24 mouse cellular contexts compared by ENCODE assay signal in genomic region chr1:39185833-39186232, GRCm38 (mm10). TPM values are rescaled to one million over a fixed set of nuclear protein-coding genes. Genes with fewer than 3 reads are reported as not detected.
DNase-seq lines count a peak whose midpoint lies in the region; ATAC-seq lines count a peak whose summit lies in the region.
"Had no signal": no experiment of that assay in that cellular context is flagged by ENCODE, and none has a peak within 500 bp of the region (broad histone marks: within the 10 kb centered on the region; RNA-seq: fewer than 3 reads in every experiment).

No protein-coding gene starts in this region.

- 64% methylated on average over 5 of the region's 5 CpGs for WGBS in embryonic facial prominence, embryonic 13.5 days
- WGBS in embryonic facial prominence, embryonic 10.5 days, result 84% methylated on average over 5 of the region's 5 CpGs
- WGBS in heart, embryonic 14.5 days, result 38% methylated on average over 5 of the region's 5 CpGs
- WGBS in stomach, embryonic 16.5 days, result 63% methylated on average over 5 of the region's 5 CpGs

- H3K4me3 ChIP-seq in embryonic facial prominence, embryonic 13.5 days, result no peak overlapping the region
- no peak overlapping the region for H3K4me3 ChIP-seq in embryonic facial prominence, embryonic 10.5 days
- H3K4me3 ChIP-seq in heart, embryonic 14.5 days (ENCODE audit: control insufficient read depth in 1 of 2, insufficient read depth in 1 of 2, low read depth in 1 of 2, low read length in 2 of 2), result no peak overlapping the region
- H3K4me3 ChIP-seq in stomach, embryonic 16.5 days (replicated peaks; ENCODE audit: low read length), result no peak overlapping the region
- H3K4me3 ChIP-seq: embryonic facial prominence, embryonic 12.5 days; heart, embryonic 10.5 days; hindbrain, embryonic 13.5 days; limb, embryonic 15.5 days; liver, embryonic 15.5 days; midbrain, embryonic 10.5 days; neural tube, embryonic 13.5 days had no signal

- H3K36me3 ChIP-seq in embryonic facial prominence, embryonic 13.5 days, result no peaks in the 10 kb centered on the region
- no peaks in the 10 kb centered on the region for H3K36me3 ChIP-seq in embryonic facial prominence, embryonic 10.5 days (replicated peaks)
- H3K36me3 ChIP-seq in heart, embryonic 14.5 days (ENCODE audit: control insufficient read depth, insufficient read depth, low read length), result no peaks in the 10 kb centered on the region
- H3K36me3 ChIP-seq in stomach, embryonic 16.5 days (ENCODE audit: control insufficient read depth, insufficient read depth, low read length), result no peaks in the 10 kb centered on the region
- H3K36me3 ChIP-seq: embryonic facial prominence, embryonic 12.5 days; heart, embryonic 10.5 days; hindbrain, embryonic 13.5 days; limb, embryonic 15.5 days; liver, embryonic 15.5 days; midbrain, embryonic 10.5 days; neural tube, embryonic 13.5 days had no signal

- ATAC-seq in embryonic facial prominence, embryonic 13.5 days (ENCODE audit: insufficient number of reproducible peaks, insufficient read depth, low FRiP score, low TSS enrichment, low read depth), result no peak
- no peak for ATAC-seq in heart, embryonic 14.5 days (ENCODE audit: insufficient number of reproducible peaks, insufficient read depth, low FRiP score, low read depth)
- ATAC-seq in stomach, embryonic 16.5 days (ENCODE audit: insufficient read depth, low FRiP score), result no peak
- ATAC-seq: inflammation-experienced regulatory T-cells, adult 6 months had no signal

- H3K27me3 ChIP-seq in embryonic facial prominence, embryonic 13.5 days, result peaks cover 6% of the 10 kb centered on the region
- H3K27me3 ChIP-seq in embryonic facial prominence, embryonic 10.5 days (replicated peaks; ENCODE audit: low read depth, poor library complexity, severe bottlenecking), result peaks cover 9% of the 10 kb centered on the region
- H3K27me3 ChIP-seq in heart, embryonic 14.5 days (ENCODE audit: control insufficient read depth, insufficient read depth, low read length), result peaks cover 2% of the 10 kb centered on the region; the same call in 1 of the 2 replicates
- no peaks in the 10 kb centered on the region for H3K27me3 ChIP-seq in stomach, embryonic 16.5 days (ENCODE audit: control insufficient read depth, insufficient read depth, low read length)
- H3K27me3 ChIP-seq: CH12.LX; embryonic facial prominence, embryonic 12.5 days; liver, embryonic 15.5 days had no signal

- no peak for DNase-seq in embryonic facial prominence, embryonic 10.5 days (ENCODE audit: low spot score)
- no peak for DNase-seq in heart, postnatal 10 days
- peak; percentile 30 for DNase-seq in thymus, postnatal 0 days (ENCODE audit: low spot score)
- DNase-seq in thymus, postnatal 36 days, result no peak
- no peak for DNase-seq in spleen, postnatal 36 days (ENCODE audit: low spot score in 2 of 2)
- DNase-seq: adrenal gland, postnatal 36 days; cerebellum, adult 8-10 months; gastrocnemius, postnatal 14 days; kidney, adult 2 months; kidney, postnatal 10 days had no signal

- H3K9ac ChIP-seq in embryonic facial prominence, embryonic 13.5 days, result no peak overlapping the region
- H3K9ac ChIP-seq in heart, embryonic 14.5 days (ENCODE audit: low read length), result no peak overlapping the region
- H3K9ac ChIP-seq in stomach, embryonic 16.5 days (ENCODE audit: low read length), result no peak overlapping the region
- H3K9ac ChIP-seq: embryonic facial prominence, embryonic 12.5 days; hindbrain, embryonic 13.5 days; limb, embryonic 15.5 days; liver, embryonic 15.5 days; neural tube, embryonic 13.5 days had no signal

- H3K4me2 ChIP-seq in embryonic facial prominence, embryonic 13.5 days, result no peak overlapping the region
- peak overlapping the region; percentile 19 for H3K4me2 ChIP-seq in heart, embryonic 14.5 days (ENCODE audit: low read length)
- H3K4me2 ChIP-seq in stomach, embryonic 16.5 days (ENCODE audit: low read depth, low read length), result no peak overlapping the region
- H3K4me2 ChIP-seq: embryonic facial prominence, embryonic 12.5 days; hindbrain, embryonic 13.5 days; limb, embryonic 15.5 days; liver, embryonic 15.5 days; neural tube, embryonic 13.5 days had no signal

- no peaks in the 10 kb centered on the region for H3K9me3 ChIP-seq in embryonic facial prominence, embryonic 13.5 days
- H3K9me3 ChIP-seq in embryonic facial prominence, embryonic 10.5 days, result no peaks in the 10 kb centered on the region
- no peaks in the 10 kb centered on the region for H3K9me3 ChIP-seq in heart, embryonic 14.5 days (ENCODE audit: control insufficient read depth, low read length)
- H3K9me3 ChIP-seq in stomach, embryonic 16.5 days (replicated peaks; ENCODE audit: control insufficient read depth, low read length), result no peaks in the 10 kb centered on the region
- H3K9me3 ChIP-seq: embryonic facial prominence, embryonic 12.5 days; heart, embryonic 10.5 days; hindbrain, embryonic 13.5 days; limb, embryonic 15.5 days; midbrain, embryonic 10.5 days had no signal

- peaks cover 13% of the 10 kb centered on the region for H3K4me1 ChIP-seq in embryonic facial prominence, embryonic 13.5 days
- H3K4me1 ChIP-seq in embryonic facial prominence, embryonic 10.5 days, result 0 out of 2 replicates have a peak, but pooled peaks cover 2% of the 10 kb centered on the region
- peaks cover 11 to 12% of the 10 kb centered on the region in 2 experiments for H3K4me1 ChIP-seq in heart, embryonic 14.5 days (ENCODE audit: control insufficient read depth in 2 of 2, insufficient read depth in 2 of 2, low read length in 2 of 2)
- H3K4me1 ChIP-seq in stomach, embryonic 16.5 days (ENCODE audit: control insufficient read depth, insufficient read depth, low read length), result peaks cover 10% of the 10 kb centered on the region; the same call in 1 of the 2 replicates
- H3K4me1 ChIP-seq: embryonic facial prominence, embryonic 12.5 days; hindbrain, embryonic 13.5 days; limb, embryonic 15.5 days; liver, embryonic 15.5 days; neural tube, embryonic 13.5 days had no signal

- 0 out of 2 replicates have a peak overlapping the region, but pooled peaks have one; percentile 22 for H3K27ac ChIP-seq in embryonic facial prominence, embryonic 13.5 days
- H3K27ac ChIP-seq in embryonic facial prominence, embryonic 10.5 days (replicated peaks), result no peak overlapping the region
- H3K27ac ChIP-seq in heart, embryonic 14.5 days (replicated peaks in 1 of 2; ENCODE audit: control insufficient read depth in 1 of 2, insufficient read depth in 1 of 2, low read depth in 2 of 2, low read length in 2 of 2), result peak overlapping the region; percentile 56 to 78
- H3K27ac ChIP-seq in stomach, embryonic 16.5 days (ENCODE audit: low read length), result peak overlapping the region; percentile 76
- H3K27ac ChIP-seq: embryonic facial prominence, embryonic 12.5 days; hindbrain, embryonic 13.5 days; limb, embryonic 15.5 days; liver, embryonic 15.5 days; midbrain, embryonic 10.5 days; neural tube, embryonic 13.5 days had no signal

- intact Hi-C loops in heart, postnatal 10 days (cut with DNase I), result no loop called here

RNA-seq across cellular contexts. Expression of gene Npas2, which starts 7.7 kb away (rescaled TPM):
- 0.73 and 1.7 TPM in 2 replicates for polyA plus RNA-seq in embryonic facial prominence, embryonic 13.5 days (2015; fragmentation: Nextera tagmentation; extraction: Ambion mirVana)
- polyA plus RNA-seq in embryonic facial prominence, embryonic 10.5 days (2016; fragmentation: Nextera tagmentation; extraction: Ambion mirVana), result 0.11 and 0.12 TPM in 2 replicates
- 1.3 and 2.5 TPM in 2 replicates for polyA plus RNA-seq in heart, embryonic 14.5 days (2014; fragmentation: Nextera tagmentation; extraction: Ambion mirVana)
- total RNA-seq in heart, postnatal 10 days (2021), result 10 to 100 TPM; 11.0 to 15.0 TPM
- polyA plus RNA-seq in thymus, postnatal 0 days (2015; fragmentation: Nextera tagmentation; extraction: Ambion mirVana), result 1.3 and 1.5 TPM in 2 replicates
- 1.8 and 2.7 TPM in 2 replicates for polyA plus RNA-seq in stomach, embryonic 16.5 days (2015; fragmentation: Nextera tagmentation; extraction: Ambion mirVana)
- total RNA-seq: CH12.LX; common myeloid progenitor, adult 5-6 weeks; MEL had no signal
